Mouse (Mus musculus) E14TG2a.4 (cell line): ENCODE results near the gene Zdhhc8.

Experiments used
- H3K27me3 ChIP-seq: 2 replicates; pipeline ENCODE4 v1.6.1; 2014; ENCODE audit warnings: low read length, control low read depth; ENCODE audit not compliant: insufficient read depth
- H3K36me3 ChIP-seq: 2 replicates; pipeline ENCODE4 v1.6.1; 2014; ENCODE audit warnings: low read length, control low read depth; ENCODE audit not compliant: insufficient read depth
- H3K4me1 ChIP-seq: replicated peaks from 2 replicates; pipeline ENCODE4 v1.6.1; 2014; ENCODE audit warnings: low read depth, low read length, control low read depth
- H3K4me3 ChIP-seq: replicated peaks from 2 replicates; pipeline ENCODE4 v1.5.1; 2014; ENCODE audit warnings: mild to moderate bottlenecking, low read length
- H3K9me3 ChIP-seq: 2 replicates; pipeline ENCODE4 v1.6.1; 2014; ENCODE audit warnings: low read length, control low read depth
- CTCF ChIP-seq: conservative IDR thresholded peaks from 2 replicates; pipeline ENCODE4 v1.5.1; 2014; ENCODE audit warnings: low read length
- NANOG ChIP-seq: IDR thresholded peaks from 2 replicates; pipeline ENCODE4 v1.6.1; 2014; ENCODE audit warnings: borderline replicate concordance, low read length, mixed read lengths
- POU5F1 ChIP-seq: IDR thresholded peaks from 2 replicates; pipeline ENCODE4 v1.6.1; 2014; ENCODE audit warnings: low read length, borderline replicate concordance

Gene Zdhhc8

GRCm38 (mm10) chr16:18234671-18235388 is at the start of gene Zdhhc8:
TSS of gene Zdhhc8 (minus strand) at chr16:18235136.
- no peak for TF ChIP-seq CTCF
- TF ChIP-seq NANOG = no peak
- no peak for TF ChIP-seq POU5F1
- Histone ChIP-seq H3K27me3 (peaks cover 24% of the 10 kb centered on the region), H3K4me1 (peaks cover 51% of the 10 kb centered on the region), H3K4me3 (peak within 1 kb of the TSS; percentile 79), H3K36me3 (peaks cover 40% of the 10 kb centered on the region), H3K9me3 (no peaks in the 10 kb centered on the region)

- TF ChIP-seq NANOG = no peak
- TF ChIP-seq CTCF = no peak
- no peak for TF ChIP-seq POU5F1
These were observed 40.2 kb upstream of the Zdhhc8 start for GRCm38 (mm10) chr16:18275166-18275565.

GRCm38 (mm10) chr16:18268182-18268581 is 33.2 kb upstream of the Zdhhc8 start:
- TF ChIP-seq NANOG (no peak), CTCF (peak; percentile 53), POU5F1 (no peak)
- Histone ChIP-seq H3K4me3 (no peak overlapping the region), H3K4me1 (peaks cover 41% of the 10 kb centered on the region)

More at GRCm38 (mm10) chr16:18275166-18275565, 40.2 kb upstream of the Zdhhc8 start:
- Histone ChIP-seq H3K27me3 (no peaks in the 10 kb centered on the region), H3K36me3 (peaks cover 95% of the 10 kb centered on the region), H3K9me3 (no peaks in the 10 kb centered on the region), H3K4me3 (0 out of 2 replicates have a peak overlapping the region, but pooled peaks have one; percentile 7), H3K4me1 (peaks cover 91% of the 10 kb centered on the region)

GRCm38 (mm10) chr16:18265024-18265423 is 30.1 kb upstream of the Zdhhc8 start:
- TF ChIP-seq NANOG (no peak), POU5F1 (no peak), CTCF (no peak)
- Histone ChIP-seq H3K9me3 (no peaks in the 10 kb centered on the region), H3K4me3 (no peak overlapping the region)

More at GRCm38 (mm10) chr16:18268182-18268581, 33.2 kb upstream of the Zdhhc8 start:
- no peaks in the 10 kb centered on the region for H3K27me3 ChIP-seq
- H3K36me3 ChIP-seq = peaks cover 96% of the 10 kb centered on the region
- no peaks in the 10 kb centered on the region for H3K9me3 ChIP-seq

GRCm38 (mm10) chr16:18258221-18258620 is 23.3 kb upstream of the Zdhhc8 start, which contains the start of gene Gm49776:
TSS of gene Gm49776 (minus strand) at chr16:18258321.
- TF ChIP-seq CTCF (no peak), POU5F1 (no peak), NANOG (no peak)
- Histone ChIP-seq H3K4me1 (peaks cover 7% of the 10 kb centered on the region), H3K27me3 (no peaks in the 10 kb centered on the region), H3K9me3 (no peaks in the 10 kb centered on the region), H3K36me3 (peaks cover 96% of the 10 kb centered on the region), H3K4me3 (no peak within 1 kb of the TSS)

More at GRCm38 (mm10) chr16:18265024-18265423, 30.1 kb upstream of the Zdhhc8 start:
- Histone ChIP-seq H3K27me3 (no peaks in the 10 kb centered on the region), H3K36me3 (peaks cover 94% of the 10 kb centered on the region), H3K4me1 (peaks cover 19% of the 10 kb centered on the region)

GRCm38 (mm10) chr16:18253866-18254265 is 18.9 kb upstream of the Zdhhc8 start:
- peaks cover 35% of the 10 kb centered on the region for H3K4me1 ChIP-seq
- H3K27me3 ChIP-seq = no peaks in the 10 kb centered on the region
- peaks cover 93% of the 10 kb centered on the region for H3K36me3 ChIP-seq
- H3K9me3 ChIP-seq = no peaks in the 10 kb centered on the region
- TF ChIP-seq POU5F1 (no peak), CTCF (no peak), NANOG (no peak)
- H3K4me3 ChIP-seq = no peak overlapping the region

GRCm38 (mm10) chr16:18252736-18253135 is 17.8 kb upstream of the Zdhhc8 start:
- TF ChIP-seq CTCF (no peak), POU5F1 (no peak), NANOG (no peak)
- Histone ChIP-seq H3K4me3 (no peak overlapping the region), H3K36me3 (peaks cover 83% of the 10 kb centered on the region), H3K4me1 (peaks cover 35% of the 10 kb centered on the region), H3K9me3 (no peaks in the 10 kb centered on the region), H3K27me3 (no peaks in the 10 kb centered on the region)

- TF ChIP-seq NANOG = no peak
- no peak for TF ChIP-seq CTCF
- Histone ChIP-seq H3K4me3 (peak overlapping the region; percentile 97), H3K9me3 (no peaks in the 10 kb centered on the region), H3K36me3 (peaks cover 79% of the 10 kb centered on the region), H3K4me1 (peaks cover 47% of the 10 kb centered on the region), H3K27me3 (no peaks in the 10 kb centered on the region)
These were observed 16.2 kb upstream of the Zdhhc8 start for GRCm38 (mm10) chr16:18250828-18251790.
